Mouse (Mus musculus) midbrain, postnatal 0 days (tissue): ENCODE measurements at regions not wholly inside any gene's neighbourhood (a gene's known extent, or its start where the extent isn't known, plus 50 kb on each side); places are given as distances from the start of the nearest gene placed in this dataset.

ENCODE experiments used
- ATAC-seq: fragments of 200-750 bp; cut with Nextera tagmentation; 2 replicates; pipeline ENCODE4 v1.8.0; 2017; ENCODE audit warnings: moderate number of reproducible peaks, mild to moderate bottlenecking, moderate TSS enrichment, moderate library complexity; ENCODE audit not compliant: low FRiP score
- DNase-seq: peaks from one replicate; pipeline ENCODE4 v3.0.0-alpha.2; 2015; ENCODE audit warnings: low spot score
- H3K27ac ChIP-seq: fragments of 300-500 bp; sonication (generic); 2 replicates; pipeline ENCODE4 v1.5.1; 2014; ENCODE audit warnings: low read depth, mild to moderate bottlenecking, low read length, mixed read lengths
- H3K27me3 ChIP-seq: fragments of 300-500 bp; sonication (generic); 2 replicates; pipeline ENCODE4 v1.6.1; 2014; ENCODE audit warnings: low read length, control low read depth, mixed read lengths; ENCODE audit not compliant: insufficient read depth
- H3K36me3 ChIP-seq: fragments of 300-500 bp; sonication (generic); 2 replicates; pipeline ENCODE4 v1.6.1; 2014; ENCODE audit warnings: low read length, control low read depth, mixed read lengths; ENCODE audit not compliant: insufficient read depth
- H3K4me1 ChIP-seq: fragments of 300-500 bp; sonication (generic); 2 replicates; pipeline ENCODE4 v1.6.1; 2014; ENCODE audit warnings: mild to moderate bottlenecking, control low read depth, antibody characterized with exemption, low read length, mixed read lengths; ENCODE audit not compliant: insufficient read depth
- H3K4me2 ChIP-seq: fragments of 300-500 bp; sonication (generic); 2 replicates; pipeline ENCODE4 v1.6.1; 2014; ENCODE audit warnings: low read depth, mild to moderate bottlenecking, low read length, mixed read lengths; ENCODE audit not compliant: poor library complexity, severe bottlenecking
- H3K4me3 ChIP-seq: fragments of 300-500 bp; sonication (generic); 2 replicates; pipeline ENCODE4 v1.5.1; 2014; ENCODE audit warnings: low read depth, mild to moderate bottlenecking, low read length, moderate library complexity
- H3K9ac ChIP-seq: fragments of 300-500 bp; sonication (generic); replicated peaks from 2 replicates; pipeline ENCODE4 v1.6.1; 2014; ENCODE audit warnings: mild to moderate bottlenecking, low read length, moderate library complexity, mixed read lengths; ENCODE audit not compliant: poor library complexity, severe bottlenecking
- H3K9me3 ChIP-seq: fragments of 300-500 bp; sonication (generic); 2 replicates; pipeline ENCODE4 v1.6.1; 2016; ENCODE audit warnings: low read length, control low read depth
- CTCF ChIP-seq: IDR thresholded peaks from 2 replicates; pipeline ENCODE4 v1.5.1; 2016; ENCODE audit warnings: antibody characterized with exemption, mild to moderate bottlenecking
- WGBS: fragments of 180-500 bp; shearing (Covaris S2); extraction: QIAGEN DNeasy Blood & Tissue Kit; methylation state at CpG from one replicate; pipeline ENCODE4 v1.1.7; 2014; 5-methylcytosine and 5-hydroxymethylcytosine counted together

DNA sequence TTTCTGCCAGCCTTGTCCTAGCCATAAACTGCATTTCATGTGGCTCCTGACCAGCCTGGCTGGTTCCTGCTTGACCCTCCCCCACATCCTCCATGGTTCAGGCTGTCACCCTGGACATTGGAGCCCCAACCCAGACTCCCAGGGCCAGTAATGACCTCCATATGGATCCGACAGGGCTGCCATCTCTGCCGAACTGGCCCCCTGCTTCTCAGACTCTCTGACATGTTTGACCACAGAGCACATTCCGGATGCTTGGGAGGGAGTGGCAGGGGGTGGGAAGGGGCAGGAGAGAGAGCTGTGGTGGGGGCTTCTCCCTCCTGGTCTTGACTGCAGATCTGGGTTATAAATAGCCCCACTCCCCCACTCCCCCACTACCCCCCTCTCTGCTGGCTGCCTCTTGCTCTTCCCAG, 59.0 kb upstream of the Actrt2 start:
- WGBS, result 56% methylated on average over 3 of the region's 3 CpGs
- no peak for DNase-seq
- no peaks in the 10 kb centered on the region for H3K36me3 ChIP-seq

DNA sequence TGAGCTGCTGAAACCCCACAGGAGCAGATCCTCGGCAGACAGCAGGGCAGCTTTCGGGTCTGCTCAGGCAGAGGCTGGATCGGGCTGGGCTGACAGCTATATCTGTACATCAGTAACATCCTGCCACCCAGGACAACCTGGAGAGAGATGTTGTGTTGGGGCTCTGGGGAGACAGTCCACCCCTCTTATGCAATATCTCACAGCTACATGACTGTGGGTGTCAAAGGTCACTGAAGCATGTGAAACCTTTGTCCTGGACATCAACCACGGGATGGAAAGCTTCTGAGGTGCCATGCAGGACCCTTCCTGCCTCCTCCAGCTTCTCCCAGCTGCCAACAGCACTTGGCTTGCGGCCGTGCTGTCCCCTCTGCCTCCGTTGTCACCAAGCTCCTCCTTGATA, 60.3 kb upstream of the Actrt2 start:
- 66% methylated on average over 7 of the region's 7 CpGs for WGBS
- H3K9me3 ChIP-seq, result no peaks in the 10 kb centered on the region

More for the DNA sequence above, 59.0 kb upstream of the Actrt2 start:
- ATAC-seq, result no peak
- no peak for TF ChIP-seq CTCF
- Histone ChIP-seq H3K27me3 (no peaks in the 10 kb centered on the region), H3K4me2 (no peak overlapping the region), H3K4me1 (no peaks in the 10 kb centered on the region), H3K27ac (no peak overlapping the region), H3K9me3 (no peaks in the 10 kb centered on the region), H3K9ac (no peak overlapping the region), H3K4me3 (no peak overlapping the region)

DNA sequence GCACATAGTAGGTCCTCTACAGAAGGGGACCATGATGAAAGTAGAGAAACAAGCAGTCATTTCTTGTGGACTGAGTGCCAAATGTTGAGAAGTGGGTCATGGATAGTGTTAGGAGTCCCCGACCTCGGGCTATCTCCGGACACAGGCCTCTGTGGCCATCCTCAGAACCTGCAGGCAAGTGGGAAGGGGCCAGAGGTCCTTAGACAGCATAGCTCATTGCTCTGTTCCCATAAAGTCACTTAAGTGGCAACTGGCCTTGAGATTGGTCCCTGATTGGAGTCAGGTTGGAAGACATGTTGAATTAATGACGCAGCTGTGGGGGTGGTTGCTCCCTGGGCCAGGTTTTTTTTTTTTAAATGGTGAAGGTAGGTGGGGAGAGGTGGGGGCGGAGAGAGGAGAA, 63.0 kb upstream of the Actrt2 start:
- DNase-seq, result no peak
- ATAC-seq, result no peak
- Histone ChIP-seq H3K4me1 (no peaks in the 10 kb centered on the region), H3K27me3 (no peaks in the 10 kb centered on the region), H3K9me3 (no peaks in the 10 kb centered on the region), H3K4me2 (no peak overlapping the region), H3K36me3 (no peaks in the 10 kb centered on the region), H3K4me3 (no peak overlapping the region), H3K9ac (no peak overlapping the region), H3K27ac (no peak overlapping the region)
- TF ChIP-seq CTCF, result no peak
- WGBS, result 89% methylated on average over 5 of the region's 5 CpGs

More for the DNA sequence above, 60.3 kb upstream of the Actrt2 start:
- H3K9ac ChIP-seq, result no peak overlapping the region
- no peaks in the 10 kb centered on the region for H3K4me1 ChIP-seq
- DNase-seq (no peak), ATAC-seq (no peak)
- no peak overlapping the region for H3K4me2 ChIP-seq
- no peaks in the 10 kb centered on the region for H3K36me3 ChIP-seq
- no peak for TF ChIP-seq CTCF
- H3K4me3 ChIP-seq, result no peak overlapping the region
- H3K27ac ChIP-seq, result no peak overlapping the region
- no peaks in the 10 kb centered on the region for H3K27me3 ChIP-seq

DNA sequence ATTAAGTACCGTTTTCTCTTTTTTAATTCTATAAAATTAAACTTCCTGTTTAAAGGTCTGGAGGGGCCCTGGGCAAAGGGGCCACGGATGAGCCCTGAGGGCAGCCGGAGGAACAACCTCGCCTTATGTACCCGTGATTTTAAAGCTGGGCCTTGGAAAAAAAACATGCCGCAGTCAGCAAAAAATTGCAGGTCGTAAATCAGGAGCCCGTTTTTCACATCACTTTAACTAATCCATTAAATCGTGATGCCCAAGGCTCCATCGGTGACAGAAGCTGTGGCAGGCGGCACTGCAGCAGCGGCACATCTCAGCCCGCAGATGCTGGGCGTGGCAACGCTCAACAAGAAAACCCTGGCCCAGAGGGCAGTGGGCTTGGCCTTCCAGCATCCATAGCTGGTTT, 63.7 kb upstream of the Actrt2 start:
- no peak overlapping the region for H3K27ac ChIP-seq
- DNase-seq, result no peak
- no peaks in the 10 kb centered on the region for H3K9me3 ChIP-seq
- no peak for TF ChIP-seq CTCF
- no peaks in the 10 kb centered on the region for H3K36me3 ChIP-seq
- no peaks in the 10 kb centered on the region for H3K4me1 ChIP-seq
- no peaks in the 10 kb centered on the region for H3K27me3 ChIP-seq
- no peak overlapping the region for H3K4me2 ChIP-seq
- no peak overlapping the region for H3K9ac ChIP-seq
- WGBS, result 65% methylated on average over 15 of the region's 15 CpGs
- no peak for ATAC-seq
- no peak overlapping the region for H3K4me3 ChIP-seq

DNA sequence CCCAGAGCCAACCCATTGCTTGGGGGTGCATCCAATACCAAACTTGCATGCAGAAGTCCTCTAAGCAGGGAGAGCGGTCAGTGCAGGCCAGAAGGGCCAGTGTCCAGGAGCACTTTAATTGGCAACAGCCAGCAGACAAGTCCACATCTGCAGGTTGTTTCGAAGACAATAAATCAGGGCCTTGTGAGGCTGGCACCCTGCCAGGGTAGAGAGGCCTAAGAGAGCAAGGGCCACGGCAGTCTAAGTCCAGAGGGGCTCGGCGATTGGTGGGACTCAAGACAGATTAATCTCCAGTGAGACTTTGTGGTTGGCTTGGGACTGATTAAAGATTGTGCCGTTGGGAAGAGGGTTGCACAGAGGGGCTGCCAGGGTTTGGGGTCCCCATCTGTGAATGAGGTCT, 68.4 kb upstream of the Actrt2 start:
- no peaks in the 10 kb centered on the region for H3K27me3 ChIP-seq
- 56% methylated on average over 6 of the region's 6 CpGs for WGBS
- ATAC-seq (no peak), DNase-seq (no peak)
- H3K4me1 ChIP-seq, result no peaks in the 10 kb centered on the region
- no peaks in the 10 kb centered on the region for H3K9me3 ChIP-seq
- H3K4me2 ChIP-seq, result no peak overlapping the region
- no peak overlapping the region for H3K4me3 ChIP-seq
- TF ChIP-seq CTCF, result no peak
- no peak overlapping the region for H3K27ac ChIP-seq
- H3K36me3 ChIP-seq, result no peaks in the 10 kb centered on the region
- no peak overlapping the region for H3K9ac ChIP-seq

DNA sequence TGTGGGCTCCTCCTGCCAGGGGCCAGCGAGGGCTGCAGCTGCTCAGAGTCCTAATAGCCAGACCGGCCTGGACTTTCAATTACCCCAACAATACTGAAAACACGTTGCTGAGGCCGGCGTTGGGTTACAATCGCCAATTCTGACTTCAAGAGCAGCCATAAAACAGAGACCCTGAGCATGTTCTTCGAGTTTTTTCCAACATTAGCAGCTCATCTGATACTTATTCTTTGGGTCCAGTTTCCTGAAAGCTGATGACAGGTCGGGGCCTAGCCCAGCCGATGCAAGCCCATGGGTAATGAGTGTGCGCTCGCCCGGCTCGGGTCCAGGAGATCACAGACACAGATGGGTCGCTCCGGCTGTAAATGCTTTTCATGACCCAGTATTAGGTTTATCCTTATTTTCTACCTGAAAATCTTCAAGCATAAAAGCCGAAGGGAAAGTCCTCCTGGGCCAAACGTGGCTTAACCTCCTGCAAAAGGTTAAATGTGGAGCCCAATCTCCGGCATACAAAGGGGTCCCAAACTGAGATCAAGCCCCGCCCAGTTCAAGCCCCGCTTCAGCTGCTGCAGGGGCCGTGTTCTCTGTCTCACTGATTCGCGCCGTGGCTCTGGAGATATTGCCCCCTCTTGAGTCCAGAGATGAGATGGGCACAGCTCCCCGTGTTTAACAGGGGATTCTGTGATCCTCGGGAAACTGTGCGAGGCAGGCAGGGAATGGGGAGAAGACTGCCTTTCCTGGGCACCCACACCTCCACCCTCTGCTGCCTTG, 73.6 kb upstream of the Actrt2 start:
- Histone ChIP-seq H3K36me3 (no peaks in the 10 kb centered on the region), H3K4me2 (0 out of 2 replicates have a peak overlapping the region, but pooled peaks have one; percentile 0), H3K27me3 (peaks cover 7% of the 10 kb centered on the region; the same call in 1 of the 2 replicates), H3K4me3 (no peak overlapping the region), H3K9me3 (no peaks in the 10 kb centered on the region), H3K9ac (no peak overlapping the region), H3K27ac (no peak overlapping the region), H3K4me1 (no peaks in the 10 kb centered on the region)
- WGBS, result 53% methylated on average over 27 of the region's 27 CpGs
- TF ChIP-seq CTCF, result peak; percentile 48
- DNase-seq, result no peak
- ATAC-seq, result no peak
